Mouse (Mus musculus) lung, embryonic 16.5 days (tissue): ENCODE data around the gene Tpsg1. TPM values are rescaled to one million over a fixed set of nuclear protein-coding genes. Genes with fewer than 3 reads are reported as not detected.

Experiments used
- polyA plus RNA-seq: library from polyadenylated mRNA; unstranded; fragments of >200 nt; fragmentation: Nextera tagmentation; extraction: Ambion mirVana; gene quantifications from 2 replicates; pipeline ENCODE4 v1.2.1, GENCODE M21; 2015

Gene Tpsg1
- polyA plus RNA-seq, 1 experiment from 2014 or later, result 0.31 TPM

Other genes starting within 250 kb of the Tpsg1 start
- 0.19 TPM in 1 of 2 replicates, not detected in the other for gene Ptx4, start 248.5 kb upstream of the Tpsg1 start, polyA plus RNA-seq
- 22.1 and 22.5 TPM in 2 replicates for gene Clcn7, start 235.9 kb upstream of the Tpsg1 start, polyA plus RNA-seq
- 0.73 and 1.1 TPM in 2 replicates for gene Ccdc154, start 206.8 kb upstream of the Tpsg1 start, polyA plus RNA-seq
- 11.5 and 13.1 TPM in 2 replicates for gene Gm38655, start 193.8 kb upstream of the Tpsg1 start, polyA plus RNA-seq
- 28.9 and 30.9 TPM in 2 replicates for gene BC003965, start 184.7 kb upstream of the Tpsg1 start, polyA plus RNA-seq
- 10.7 and 10.8 TPM in 2 replicates for gene Unkl, start 180.9 kb upstream of the Tpsg1 start, polyA plus RNA-seq
- gene Gnptg, start 129.1 kb upstream of the Tpsg1 start, polyA plus RNA-seq, result 48.3 and 51.2 TPM in 2 replicates
- 43.4 and 43.6 TPM in 2 replicates for gene Tsr3, start 129.1 kb upstream of the Tpsg1 start, polyA plus RNA-seq
- gene Baiap3, start 112.9 kb upstream of the Tpsg1 start, polyA plus RNA-seq, result 1.3 and 1.6 TPM in 2 replicates
- gene Ube2i, start 94.7 kb upstream of the Tpsg1 start, polyA plus RNA-seq, result 625 and 662 TPM in 2 replicates
- gene Prss34, start 70.9 kb upstream of the Tpsg1 start, polyA plus RNA-seq, result 0.80 and 0.82 TPM in 2 replicates
- gene Prss28, start 60.6 kb upstream of the Tpsg1 start, polyA plus RNA-seq, result not detected in 2 replicates
- gene Prss29, start 50.6 kb upstream of the Tpsg1 start, polyA plus RNA-seq, result not detected in 2 replicates
- 0.26 and 0.54 TPM in 2 replicates for gene Tpsab1, start 23.7 kb upstream of the Tpsg1 start, polyA plus RNA-seq
- gene Tpsb2, start 3.0 kb upstream of the Tpsg1 start, polyA plus RNA-seq, result 6.1 and 11.1 TPM in 2 replicates
- 1.5 and 2.0 TPM in 2 replicates for gene Cacna1h, start 64.5 kb downstream of the Tpsg1 start, polyA plus RNA-seq
- 5.8 and 7.4 TPM in 2 replicates for gene Tekt4, start 85.3 kb downstream of the Tpsg1 start, polyA plus RNA-seq
- 0.11 and 0.21 TPM in 2 replicates for gene Sstr5, start 128.0 kb downstream of the Tpsg1 start, polyA plus RNA-seq
- 0.50 and 0.52 TPM in 2 replicates for gene Sox8, start 201.4 kb downstream of the Tpsg1 start, polyA plus RNA-seq
- 26.9 TPM in 2 replicates for gene Lmf1, start 209.8 kb downstream of the Tpsg1 start, polyA plus RNA-seq